Mouse (Mus musculus) embryo, embryonic 10 days (tissue): Measurements from ENCODE around the gene Shc1.

Experiments used
- DNase-seq: peaks from one replicate; pipeline ENCODE4 v3.0.0-alpha.2; 2015; ENCODE audit warnings: low spot score

Gene Shc1

GRCm38 (mm10) chr3:89418170-89418860 lies at the start of gene Shc1, which contains the start of gene Cks1b:
Shc1 (plus strand) TSS chr3:89418443.
Cks1b (minus strand) TSS chr3:89418383.
- peak; percentile 98 for DNase-seq

- no peak for DNase-seq
Observed at GRCm38 (mm10) chr3:89373581-89374231, 44.5 kb upstream of the Shc1 start.

- no peak for DNase-seq
Observed at GRCm38 (mm10) chr3:89377831-89378230, 40.4 kb upstream of the Shc1 start.

GRCm38 (mm10) chr3:89378394-89379067 lies 39.7 kb upstream of the Shc1 start:
- peak; percentile 87 for DNase-seq

- no peak for DNase-seq
Observed at GRCm38 (mm10) chr3:89379388-89380131, 38.7 kb upstream of the Shc1 start.

GRCm38 (mm10) chr3:89380291-89380690 lies 38.0 kb upstream of the Shc1 start:
- no peak for DNase-seq

- no peak for DNase-seq
Observed at GRCm38 (mm10) chr3:89380711-89381110, 37.5 kb upstream of the Shc1 start.

- DNase-seq = no peak
Observed at GRCm38 (mm10) chr3:89381233-89381632, 37.0 kb upstream of the Shc1 start.

- DNase-seq = no peak
Observed at GRCm38 (mm10) chr3:89382033-89382882, 36.0 kb upstream of the Shc1 start.

GRCm38 (mm10) chr3:89382950-89383349 lies 35.3 kb upstream of the Shc1 start:
- no peak for DNase-seq

GRCm38 (mm10) chr3:89383651-89384255 lies 34.5 kb upstream of the Shc1 start:
- DNase-seq = no peak

- DNase-seq = no peak
Observed at GRCm38 (mm10) chr3:89384331-89385076, 33.7 kb upstream of the Shc1 start.

GRCm38 (mm10) chr3:89385451-89385850 lies 32.8 kb upstream of the Shc1 start:
- no peak for DNase-seq

GRCm38 (mm10) chr3:89386438-89387420 lies 31.5 kb upstream of the Shc1 start:
- DNase-seq = no peak

- no peak for DNase-seq
Observed at GRCm38 (mm10) chr3:89387632-89388031, 30.6 kb upstream of the Shc1 start.

- no peak for DNase-seq
Observed at GRCm38 (mm10) chr3:89388134-89388881, 29.9 kb upstream of the Shc1 start.

GRCm38 (mm10) chr3:89388901-89389740 lies 29.1 kb upstream of the Shc1 start:
- DNase-seq = peak; percentile 73
